Comparison of ENCODE assay signal across 11 mouse cellular contexts in genomic region chr14:14071456-14071855, GRCm38 (mm10). TPM values are rescaled to one million over a fixed set of nuclear protein-coding genes. Genes with fewer than 3 reads are reported as not detected.
DNase-seq lines count a peak whose midpoint lies in the region; ATAC-seq and TF ChIP-seq lines count a peak whose summit lies in the region.
"Had no signal": no experiment of that assay in that cellular context is flagged by ENCODE, and none has a peak within 500 bp of the region (broad histone marks: within the 10 kb centered on the region; RNA-seq: fewer than 3 reads in every experiment).

No protein-coding gene starts in this region.

- H3K9me3 ChIP-seq in kidney, postnatal 0 days (replicated peaks; ENCODE audit: low read length), result no peaks in the 10 kb centered on the region
- H3K9me3 ChIP-seq in hindbrain, embryonic 11.5 days (ENCODE audit: control insufficient read depth, low read length), result no peaks in the 10 kb centered on the region
- no peaks in the 10 kb centered on the region for H3K9me3 ChIP-seq in midbrain, embryonic 16.5 days (replicated peaks; ENCODE audit: control insufficient read depth, low read length, poor library complexity, severe bottlenecking)
- H3K9me3 ChIP-seq: lung, embryonic 15.5 days had no signal

- no peak for TF ChIP-seq CTCF in kidney, postnatal 0 days (IDR thresholded peaks at IDR 0.05; ENCODE audit: low read depth)
- no peak for TF ChIP-seq CTCF in brain, embryonic 14.5 days (IDR thresholded peaks at IDR 0.05; ENCODE audit: borderline replicate concordance, extremely low read depth, insufficient read depth, insufficient read length)

- peaks cover 15% of the 10 kb centered on the region for H3K4me1 ChIP-seq in kidney, postnatal 0 days (replicated peaks; ENCODE audit: insufficient read depth, low read length)
- H3K4me1 ChIP-seq in hindbrain, embryonic 11.5 days (replicated peaks; ENCODE audit: control insufficient read depth, insufficient read depth, low read length), result 0 out of 2 replicates have a peak, but pooled peaks cover 7% of the 10 kb centered on the region
- H3K4me1 ChIP-seq in midbrain, embryonic 16.5 days (ENCODE audit: control insufficient read depth, insufficient read depth, low read length), result peaks cover 26% of the 10 kb centered on the region

- H3K4me2 ChIP-seq in kidney, postnatal 0 days (ENCODE audit: low read length), result no peak overlapping the region
- H3K4me2 ChIP-seq in hindbrain, embryonic 11.5 days (replicated peaks; ENCODE audit: low read depth, low read length), result no peak overlapping the region
- H3K4me2 ChIP-seq in midbrain, embryonic 16.5 days (ENCODE audit: low read length), result no peak overlapping the region
- H3K4me2 ChIP-seq: lung, embryonic 15.5 days had no signal

- WGBS in kidney, postnatal 0 days, result 32% methylated on average over 4 of the region's 4 CpGs
- WGBS in hindbrain, embryonic 11.5 days, result 64% methylated on average over 4 of the region's 4 CpGs
- 32% methylated on average over 4 of the region's 4 CpGs for WGBS in midbrain, embryonic 16.5 days

- no peak overlapping the region for H3K27ac ChIP-seq in kidney, postnatal 0 days
- peak overlapping the region; percentile 79 for H3K27ac ChIP-seq in hindbrain, embryonic 11.5 days (ENCODE audit: low read depth, low read length)
- peak overlapping the region; percentile 69 for H3K27ac ChIP-seq in midbrain, embryonic 16.5 days (ENCODE audit: low read length)
- H3K27ac ChIP-seq: lung, embryonic 15.5 days had no signal

- no peak overlapping the region for H3K4me3 ChIP-seq in kidney, postnatal 0 days (replicated peaks; ENCODE audit: low read depth, low read length)
- no peak overlapping the region for H3K4me3 ChIP-seq in hindbrain, embryonic 11.5 days (ENCODE audit: low read depth, low read length)
- no peak overlapping the region for H3K4me3 ChIP-seq in midbrain, embryonic 16.5 days (ENCODE audit: low read depth, low read length)
- H3K4me3 ChIP-seq: lung, embryonic 15.5 days had no signal

- ATAC-seq in kidney, postnatal 0 days (replicated peaks; ENCODE audit: low FRiP score, low read depth), result peak; percentile 46; the same call in 1 of the 2 replicates
- ATAC-seq in hindbrain, embryonic 11.5 days (ENCODE audit: low FRiP score), result no peak
- no peak for ATAC-seq in midbrain, embryonic 16.5 days

- H3K36me3 ChIP-seq in kidney, postnatal 0 days (ENCODE audit: insufficient read depth, low read length), result no peaks in the 10 kb centered on the region; the same call in 1 of the 2 replicates
- H3K36me3 ChIP-seq in hindbrain, embryonic 11.5 days (ENCODE audit: control insufficient read depth, insufficient read depth, low read length), result no peaks in the 10 kb centered on the region
- no peaks in the 10 kb centered on the region for H3K36me3 ChIP-seq in midbrain, embryonic 16.5 days (ENCODE audit: control insufficient read depth, insufficient read depth, low read length)
- H3K36me3 ChIP-seq: lung, embryonic 15.5 days had no signal

- no peak overlapping the region for H3K9ac ChIP-seq in kidney, postnatal 0 days (ENCODE audit: low read depth, low read length)
- H3K9ac ChIP-seq in hindbrain, embryonic 11.5 days (ENCODE audit: low read depth, low read length), result no peak overlapping the region
- no peak overlapping the region for H3K9ac ChIP-seq in midbrain, embryonic 16.5 days (ENCODE audit: low read depth, low read length)
- H3K9ac ChIP-seq: lung, embryonic 15.5 days had no signal

- no peak for TF ChIP-seq POLR2A in brain, embryonic 14.5 days (IDR thresholded peaks at IDR 0.05; ENCODE audit: borderline replicate concordance, extremely low read depth, insufficient read depth, insufficient read length, poor library complexity, severe bottlenecking)

- no peaks in the 10 kb centered on the region for H3K27me3 ChIP-seq in kidney, postnatal 0 days (ENCODE audit: insufficient read depth, low read length)
- no peaks in the 10 kb centered on the region for H3K27me3 ChIP-seq in hindbrain, embryonic 11.5 days (ENCODE audit: control insufficient read depth, insufficient read depth, low read length)
- no peaks in the 10 kb centered on the region for H3K27me3 ChIP-seq in midbrain, embryonic 16.5 days (ENCODE audit: control insufficient read depth, insufficient read depth, low read depth, low read length)
- H3K27me3 ChIP-seq: lung, embryonic 15.5 days had no signal

- DNase-seq in kidney, postnatal 0 days (ENCODE audit: low spot score), result peak; percentile 48
- no peak for DNase-seq in kidney, postnatal 4 days
- DNase-seq in brain, embryonic 14.5 days (ENCODE audit: low read depth), result peak; percentile 31
- DNase-seq in hindbrain, embryonic 11.5 days (ENCODE audit: low spot score), result no peak
- no peak for DNase-seq in frontal cortex, postnatal 36 days (ENCODE audit: low spot score in 2 of 2)
- no peak for DNase-seq in spleen, postnatal 4 days (ENCODE audit: low spot score in 2 of 2)
- DNase-seq in right cerebral cortex, postnatal 14 days, result no peak
- DNase-seq: adrenal gland, adult 2 months; heart, postnatal 14 days had no signal

RNA-seq across cellular contexts. Expression of gene Psmd6, which starts 49.3 kb away (rescaled TPM):
- 216 and 226 TPM in 2 replicates for polyA plus RNA-seq in kidney, postnatal 0 days (2015; fragmentation: Nextera tagmentation; extraction: Ambion mirVana)
- 107 and 112 TPM in 2 replicates for polyA plus RNA-seq in brain, embryonic 14.5 days (2012; rRNA removed)
- 314 and 332 TPM in 2 replicates for polyA plus RNA-seq in hindbrain, embryonic 11.5 days (2014; fragmentation: Nextera tagmentation; extraction: Ambion mirVana)
- polyA plus RNA-seq in midbrain, embryonic 16.5 days (2015; fragmentation: Nextera tagmentation; extraction: Ambion mirVana), result 250 and 259 TPM in 2 replicates

Comparison
In these comparisons a context has a peak if more than half of its experiments do, and no peak if none do; other contexts are left out.
1. DNase-seq: peak in kidney, postnatal 0 days (single experiment) and brain, embryonic 14.5 days (single experiment); none in kidney, postnatal 4 days (0 of 2), hindbrain, embryonic 11.5 days (single experiment), frontal cortex, postnatal 36 days (0 of 2), spleen, postnatal 4 days (0 of 2) and right cerebral cortex, postnatal 14 days (single experiment).